Mouse (Mus musculus): ENCODE data around the gene Mapk6.

DNA sequence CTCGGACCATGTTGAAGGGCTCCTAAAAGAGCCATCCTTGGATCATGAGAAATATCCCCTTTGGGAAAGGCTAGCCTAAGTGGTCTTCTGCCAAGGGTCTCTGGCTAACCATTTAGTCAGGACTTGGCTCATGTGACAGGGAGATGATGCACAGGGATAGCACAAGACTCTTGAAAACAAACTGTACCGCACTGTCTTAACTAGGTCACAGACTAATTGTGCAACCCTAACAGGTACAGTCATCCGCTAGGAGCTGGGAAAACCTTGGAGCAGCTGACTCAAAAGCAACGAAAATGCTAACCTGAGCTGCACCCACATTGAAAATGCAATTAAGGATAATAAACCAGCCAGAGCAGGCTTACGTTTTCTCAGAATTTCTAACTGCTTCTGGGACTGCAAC is 43.6 kb downstream of the Mapk6 start:
- TF ChIP-seq CTCF (conservative IDR thresholded peaks at IDR 0.05; ENCODE audit: insufficient read depth, insufficient read length, low read depth, low read length): no peak
- no peak for TF ChIP-seq POLR2A (IDR thresholded peaks at IDR 0.05; ENCODE audit: low read depth, low read length)
